Mouse (Mus musculus): ENCODE measurements around the gene Aatk.

Gene Aatk

DNA sequence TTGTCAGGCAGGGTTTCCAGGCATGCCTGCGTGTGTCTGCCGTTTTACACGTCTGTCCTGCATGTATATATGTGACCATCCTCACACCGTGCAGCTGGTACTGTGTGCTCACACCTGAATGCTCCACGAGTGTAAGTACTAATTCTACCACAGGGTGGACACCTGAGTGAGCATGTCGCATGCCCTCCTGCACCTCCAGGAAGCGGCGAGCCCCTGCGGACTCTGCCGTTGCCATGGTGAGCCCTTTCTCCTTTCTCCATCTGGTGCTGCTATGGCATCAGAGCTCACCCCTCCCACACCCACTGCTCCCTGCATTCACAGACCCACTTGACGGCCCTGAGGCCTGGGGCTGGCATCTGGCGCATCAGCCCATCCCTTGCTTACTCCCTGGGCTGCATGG lies 24.1 kb downstream of the Aatk start:
- no peak for DNase-seq (ENCODE audit: low read depth)

DNA sequence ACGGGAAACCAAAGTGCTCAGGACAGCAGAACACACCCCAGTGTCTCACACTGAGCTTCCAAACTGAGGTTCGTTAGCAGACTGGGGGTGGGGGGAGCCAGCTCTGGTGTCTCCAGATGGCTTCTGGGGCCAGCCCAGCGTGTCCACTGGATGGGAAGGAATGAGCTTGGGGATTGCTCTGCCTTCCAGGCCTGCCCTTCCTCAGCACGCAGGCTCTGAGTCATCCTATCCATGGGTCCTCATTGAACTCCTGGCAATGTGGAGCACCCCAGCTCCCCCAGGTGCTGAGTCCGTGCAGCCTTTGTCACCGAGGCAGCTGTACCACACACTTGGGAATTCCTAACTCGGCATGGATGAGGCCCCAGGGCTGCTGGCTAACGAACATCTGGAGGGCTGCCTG lies 24.8 kb downstream of the Aatk start:
- DNase-seq (ENCODE audit: low read depth), result no peak

DNA sequence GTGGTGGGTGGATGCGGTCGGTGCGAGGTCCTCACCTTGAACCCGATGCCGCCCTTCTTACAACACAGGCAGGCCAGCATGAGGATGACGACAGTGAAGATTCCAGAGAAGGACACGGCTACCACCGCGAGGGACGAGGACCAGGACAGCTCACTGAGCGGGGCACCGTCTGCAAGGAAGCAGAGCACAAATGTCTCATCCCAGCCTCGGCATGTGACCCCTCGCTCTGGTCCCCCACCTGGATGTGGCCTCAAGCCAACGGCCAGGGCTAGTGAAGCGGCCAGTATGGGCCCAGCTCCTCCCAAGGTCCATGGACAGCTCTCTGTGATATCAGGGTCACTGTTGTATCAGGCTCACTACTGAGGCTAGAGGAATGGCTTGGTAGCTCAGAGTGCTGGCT lies 25.6 kb downstream of the Aatk start:
- DNase-seq (ENCODE audit: low read depth), result no peak

DNA sequence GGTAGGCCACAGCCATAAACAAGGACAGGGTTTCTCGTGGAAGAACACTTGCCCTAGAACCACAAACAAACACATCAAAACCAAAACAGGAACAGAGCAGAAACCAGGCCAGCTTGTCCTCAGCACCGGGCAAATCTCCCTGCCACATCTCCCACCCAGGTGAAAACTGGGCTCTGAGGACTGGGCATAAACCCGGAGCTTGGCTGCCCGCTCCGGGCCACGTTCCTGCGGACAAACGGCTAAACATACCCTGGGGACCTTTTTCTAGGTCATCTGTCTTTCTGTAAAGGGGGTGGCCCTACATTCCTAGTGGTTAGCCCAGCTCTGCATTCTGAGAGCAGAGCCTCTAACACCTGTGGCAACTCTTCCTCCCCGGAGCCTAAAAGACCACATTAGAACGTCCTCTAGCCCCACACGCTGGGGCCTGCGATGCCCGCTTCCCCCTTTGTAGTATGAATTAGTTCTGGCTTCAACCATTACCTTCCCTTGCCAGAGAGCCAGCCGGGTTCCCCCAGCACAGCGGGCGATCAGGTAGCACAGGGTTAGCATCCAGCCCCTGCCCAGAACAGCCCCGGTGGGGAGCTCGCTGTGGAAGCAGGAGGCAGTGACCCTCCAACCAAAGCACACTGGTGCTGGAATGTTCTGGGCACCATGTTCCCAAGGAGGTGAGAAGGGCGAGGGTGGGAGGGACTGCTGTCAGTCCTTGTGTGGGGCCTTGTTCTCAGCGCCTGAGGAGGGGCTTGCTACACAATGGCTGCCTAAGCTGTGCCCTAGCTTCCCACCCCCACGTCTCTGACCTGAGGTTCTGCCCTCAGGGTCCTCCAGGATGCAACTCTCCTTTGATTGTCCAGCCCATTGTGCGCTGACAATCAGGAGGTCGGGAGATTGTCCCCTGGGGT lies 27.2 kb downstream of the Aatk start:
- no peak for DNase-seq (ENCODE audit: low read depth)

DNA sequence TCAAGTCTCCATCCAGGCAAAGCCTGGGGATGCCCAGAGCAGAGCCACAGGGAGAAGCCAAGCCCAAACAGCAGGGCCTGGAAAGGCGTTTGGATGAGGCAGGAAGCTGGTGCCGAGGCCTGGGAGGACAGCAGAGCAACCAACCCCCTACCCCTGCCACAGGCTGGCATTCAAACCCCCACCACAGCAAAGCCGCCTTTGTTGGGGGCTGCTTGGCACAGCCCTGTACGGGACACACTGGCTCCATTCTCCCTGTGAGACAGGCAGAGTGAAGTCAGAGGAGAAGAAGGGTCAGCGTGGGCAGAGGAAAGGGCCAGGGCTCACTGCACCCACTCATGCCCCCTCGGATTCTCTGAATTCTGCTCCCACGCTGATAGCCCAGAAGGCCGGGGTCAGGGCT lies 30.0 kb downstream of the Aatk start:
- no peak for DNase-seq (ENCODE audit: low read depth)

DNA sequence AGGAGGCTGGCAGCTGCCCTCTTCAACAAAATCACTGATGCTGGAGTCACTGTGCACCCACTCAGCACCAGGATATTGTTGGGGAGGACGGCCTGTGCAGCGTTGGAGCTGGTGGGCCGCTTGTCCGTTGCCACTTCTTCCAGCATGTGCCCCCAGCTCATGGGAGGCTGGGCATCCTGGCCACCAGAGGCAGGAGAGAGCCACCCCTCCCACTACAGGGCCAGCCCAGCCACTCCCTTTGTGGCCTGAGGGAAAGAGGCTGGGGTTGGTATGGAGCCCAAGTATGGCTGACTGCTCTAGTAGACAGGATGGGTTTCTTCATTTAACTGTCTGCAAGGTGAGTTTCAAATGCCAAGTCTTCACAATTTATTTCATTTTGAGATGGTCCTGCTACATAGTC lies 32.2 kb downstream of the Aatk start:
- no peak for DNase-seq (ENCODE audit: low read depth)

DNA sequence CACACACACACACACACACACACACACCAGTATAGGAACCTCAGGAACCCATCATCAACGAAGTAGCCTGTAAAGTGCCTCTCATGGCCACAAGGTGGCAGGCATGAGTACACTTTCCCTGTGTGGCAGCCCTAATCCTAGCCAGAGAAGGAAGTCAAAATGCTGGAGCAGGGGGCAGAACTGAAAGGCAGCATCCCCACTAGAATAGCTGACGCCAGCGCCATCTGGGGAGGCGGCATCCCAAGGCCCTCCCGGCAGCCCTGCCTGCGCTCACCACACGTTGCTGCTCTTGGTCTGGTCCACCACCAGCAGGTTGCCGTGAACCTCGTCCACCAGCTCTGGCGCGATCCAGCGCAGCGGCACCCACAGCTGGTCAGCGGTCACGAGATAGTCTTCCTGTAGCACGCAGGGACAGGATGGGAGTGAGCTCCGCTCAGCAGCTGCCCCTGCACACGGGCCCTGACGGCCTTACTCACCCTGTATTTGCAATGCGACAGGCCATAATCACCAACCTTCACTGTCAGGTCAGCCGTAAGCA lies 33.7 kb downstream of the Aatk start:
- peak; percentile 85 for DNase-seq (ENCODE audit: low read depth)

DNA sequence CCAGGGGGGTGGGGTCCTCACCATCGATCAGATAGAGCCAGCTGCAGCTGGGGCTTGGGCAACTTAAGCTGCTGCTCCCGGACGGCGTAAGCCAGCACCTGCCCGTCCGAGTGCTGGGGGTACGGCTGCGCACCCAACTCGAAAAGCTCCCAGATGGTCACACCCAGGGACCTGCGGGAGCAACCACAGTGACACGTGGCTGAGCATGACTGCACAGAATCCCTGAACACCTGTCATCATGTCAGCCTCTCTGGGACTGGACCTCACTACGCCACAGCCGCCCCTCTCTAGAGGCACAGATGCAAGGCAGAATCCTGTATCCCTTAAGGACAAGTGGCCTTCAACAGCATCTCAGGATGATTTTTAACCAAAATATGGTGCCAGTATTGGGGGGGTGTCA lies 34.3 kb downstream of the Aatk start:
- DNase-seq (ENCODE audit: low read depth), result no peak

DNA sequence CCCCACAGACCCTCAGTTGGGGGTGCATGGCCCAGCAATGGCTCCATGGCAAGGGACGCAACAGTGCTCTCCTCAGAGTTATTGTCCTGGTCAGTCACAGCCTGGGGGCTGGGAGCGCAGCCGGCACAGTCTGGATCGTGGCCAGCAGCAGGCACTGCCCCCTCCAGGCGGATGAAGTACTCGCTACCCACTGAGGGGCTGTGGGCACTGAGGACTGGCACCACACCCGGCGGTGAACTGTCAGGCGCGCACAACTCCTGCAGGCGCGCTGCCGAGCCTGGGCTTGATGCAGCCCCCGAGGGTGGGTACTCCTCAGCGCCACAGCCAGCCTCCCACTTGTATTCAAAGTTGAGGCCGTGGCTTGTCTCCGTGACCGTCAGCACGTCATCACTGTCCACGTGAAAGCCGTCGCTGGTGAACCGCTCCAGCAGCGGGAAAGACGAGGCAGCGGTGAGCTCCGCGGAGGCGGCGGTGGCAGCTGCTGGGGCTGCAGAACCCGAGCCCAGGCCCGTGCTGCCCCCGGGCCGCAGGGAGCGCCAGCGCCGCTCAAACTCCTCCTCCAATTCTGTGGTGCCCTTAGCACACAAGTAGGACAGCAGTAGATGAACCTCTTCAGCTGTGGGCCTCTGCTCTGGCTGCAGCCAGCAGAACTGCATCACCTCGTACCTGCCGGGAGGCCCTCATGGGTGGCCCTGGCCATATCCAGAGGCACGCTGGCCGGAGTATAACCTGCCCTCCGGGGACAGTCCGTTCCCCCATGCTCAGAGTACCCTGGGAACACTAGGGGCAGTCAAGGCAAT lies 35.0 kb downstream of the Aatk start:
- no peak for DNase-seq (ENCODE audit: low read depth)

DNA sequence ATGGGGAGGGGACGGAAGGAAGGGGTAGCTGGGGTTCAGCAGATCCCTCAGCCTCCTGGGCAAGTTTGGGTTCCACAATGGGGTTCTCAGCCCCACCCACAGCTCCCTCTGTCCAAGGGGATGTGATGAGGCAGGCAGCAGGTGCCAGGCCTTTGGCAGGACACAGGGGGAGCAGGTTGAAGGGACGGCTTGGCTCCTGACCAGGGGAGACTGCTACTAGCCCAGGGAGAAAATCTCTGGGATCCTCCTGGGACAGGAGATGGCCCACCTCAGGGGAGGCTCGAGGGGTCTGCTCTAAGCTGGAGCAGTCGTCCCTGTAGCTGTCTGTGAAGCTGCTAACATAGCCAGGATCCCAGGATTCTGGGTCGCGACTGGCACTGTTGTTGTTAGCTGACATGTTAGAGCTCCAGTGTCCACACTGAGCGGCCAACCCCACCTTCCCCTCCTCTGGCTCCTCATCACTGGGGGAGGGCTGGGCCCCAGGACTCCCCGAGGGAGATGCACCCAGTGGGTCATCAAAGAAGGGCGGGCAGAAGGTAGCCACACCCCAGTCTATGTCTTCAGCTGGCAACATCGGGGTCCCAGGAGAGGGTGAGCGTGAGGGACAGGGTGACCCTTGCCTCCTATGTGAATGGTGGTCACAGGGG lies 35.7 kb downstream of the Aatk start:
- DNase-seq (ENCODE audit: low read depth), result no peak

DNA sequence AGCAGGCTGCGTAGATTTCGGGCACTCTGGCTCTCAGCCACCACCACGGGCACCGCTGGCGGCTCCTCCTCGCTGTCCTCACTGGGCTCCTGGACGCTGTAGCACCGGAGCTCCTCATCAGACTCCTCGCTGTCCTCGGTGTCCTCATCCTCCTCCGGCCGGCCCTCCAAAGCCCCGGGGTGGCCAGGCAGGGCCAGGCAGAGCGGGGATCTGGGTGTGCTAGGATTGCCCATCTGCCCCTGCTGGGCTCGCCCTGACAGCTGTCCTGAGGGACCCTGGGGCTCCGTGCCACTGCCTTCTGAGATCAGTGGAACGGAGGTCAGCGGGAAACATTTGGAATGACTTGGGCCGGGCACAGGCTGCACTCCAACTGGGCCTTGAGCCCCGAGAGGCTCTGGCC lies 37.0 kb downstream of the Aatk start:
- no peak for DNase-seq (ENCODE audit: low read depth)

DNA sequence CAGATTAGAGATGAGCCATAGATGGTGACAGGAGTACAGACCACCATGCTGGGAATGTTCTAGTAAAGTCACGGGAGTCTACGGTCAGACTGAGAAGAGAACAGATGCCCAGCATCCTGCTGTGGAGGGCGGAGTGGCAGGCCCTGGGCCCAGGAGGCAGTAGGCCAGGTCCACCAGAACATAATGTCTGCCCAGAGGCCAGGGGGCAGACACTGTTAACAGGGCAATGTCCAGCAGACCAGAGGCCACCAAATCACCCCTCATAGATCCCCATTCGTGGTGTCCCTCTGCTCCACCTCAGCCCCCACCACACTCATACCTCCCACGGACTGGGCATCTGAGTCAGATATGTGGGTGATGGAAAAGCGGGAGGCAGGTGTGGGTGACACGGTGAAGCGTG lies 38.0 kb downstream of the Aatk start:
- DNase-seq (ENCODE audit: low read depth), result no peak

DNA sequence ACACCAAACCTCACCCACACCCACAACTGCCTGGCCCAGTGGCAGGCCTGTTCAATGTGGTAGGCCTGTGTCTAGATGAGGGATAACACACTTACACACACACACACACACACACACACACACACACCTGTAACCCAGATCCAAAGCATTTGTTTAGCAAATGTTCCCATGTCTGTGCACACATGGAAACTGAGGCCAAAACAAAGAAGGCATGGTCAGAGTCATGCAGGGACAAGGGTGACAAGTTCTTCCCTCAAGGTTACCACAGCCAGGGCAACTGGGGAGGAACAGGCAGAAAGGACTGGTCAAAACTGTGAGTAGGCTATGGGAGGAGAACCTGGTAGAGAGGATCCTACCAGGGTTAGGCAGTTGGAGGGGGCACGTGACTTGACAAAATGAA lies 38.5 kb downstream of the Aatk start:
- DNase-seq (ENCODE audit: low read depth), result no peak

DNA sequence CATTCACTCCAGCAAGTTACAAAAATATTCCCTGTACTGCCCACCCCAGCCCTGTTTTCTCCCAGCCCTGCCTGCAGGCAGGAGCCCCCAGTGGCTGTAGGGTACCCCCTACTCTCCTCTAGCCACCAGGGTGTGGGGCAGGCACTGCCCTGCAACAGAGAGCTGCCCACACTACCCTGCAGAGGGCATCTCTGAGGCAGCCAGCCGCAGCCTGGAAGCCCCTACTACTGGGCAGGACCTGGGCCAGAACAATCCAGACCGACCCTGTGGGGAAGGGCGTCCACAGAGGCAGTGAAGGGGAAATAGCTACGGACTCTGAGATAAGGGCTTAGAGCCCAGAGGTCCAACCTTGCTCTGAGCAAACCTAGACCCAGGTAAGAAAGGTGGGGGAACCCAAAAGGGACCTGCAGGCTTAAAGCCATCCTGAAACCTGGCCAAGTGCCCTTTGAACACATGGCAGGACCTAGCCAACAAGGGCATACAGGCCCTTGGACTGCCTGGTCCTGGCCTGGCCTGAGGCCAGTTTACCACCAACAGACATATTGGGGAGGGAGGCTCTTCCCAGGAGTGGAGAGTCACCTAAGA lies 39.4 kb downstream of the Aatk start:
- no peak for DNase-seq (ENCODE audit: low read depth)

DNA sequence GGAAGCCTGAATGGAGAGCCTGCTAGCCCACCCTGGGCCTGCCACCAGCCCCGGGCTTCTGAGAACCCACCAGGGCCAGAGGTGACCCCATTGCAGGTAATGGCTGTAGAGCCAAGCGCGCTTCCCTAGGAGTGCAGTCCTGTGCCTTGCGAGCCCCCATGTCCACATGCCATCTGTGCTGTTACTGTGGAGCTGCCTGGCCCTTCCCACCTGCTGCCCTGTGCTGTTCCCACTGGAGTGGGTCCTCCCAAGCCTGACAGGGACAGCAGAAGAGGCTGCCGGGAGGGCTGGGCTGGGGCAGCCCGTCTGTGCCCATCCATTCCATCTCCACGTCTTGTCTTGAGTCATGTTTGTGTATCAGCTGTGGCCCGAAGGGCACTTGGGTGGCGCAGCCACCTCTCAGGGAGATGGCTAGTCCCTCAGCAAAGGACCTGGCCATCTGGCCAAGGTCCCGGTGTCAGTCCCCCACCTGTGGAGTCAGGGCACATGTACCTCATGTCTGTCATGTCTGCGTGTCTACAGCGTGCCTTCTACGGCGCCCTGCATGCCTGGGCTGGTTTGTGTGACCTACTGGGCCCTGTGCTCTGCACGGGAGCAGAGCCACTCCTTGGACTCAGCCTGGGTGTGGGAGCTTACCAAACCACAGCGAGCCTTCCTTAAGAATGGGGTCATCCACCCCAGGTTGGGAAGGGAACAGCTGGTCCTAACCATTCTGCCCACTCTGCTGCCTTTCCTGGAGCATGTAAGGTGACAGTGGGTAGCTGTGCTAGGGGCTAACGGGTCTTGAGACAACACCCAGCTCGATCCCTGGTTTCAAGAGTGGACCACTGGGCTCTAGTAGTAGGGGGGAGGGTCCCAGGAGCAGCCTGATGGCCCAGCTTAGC lies 41.3 kb downstream of the Aatk start:
- no peak for DNase-seq (ENCODE audit: low read depth)

DNA sequence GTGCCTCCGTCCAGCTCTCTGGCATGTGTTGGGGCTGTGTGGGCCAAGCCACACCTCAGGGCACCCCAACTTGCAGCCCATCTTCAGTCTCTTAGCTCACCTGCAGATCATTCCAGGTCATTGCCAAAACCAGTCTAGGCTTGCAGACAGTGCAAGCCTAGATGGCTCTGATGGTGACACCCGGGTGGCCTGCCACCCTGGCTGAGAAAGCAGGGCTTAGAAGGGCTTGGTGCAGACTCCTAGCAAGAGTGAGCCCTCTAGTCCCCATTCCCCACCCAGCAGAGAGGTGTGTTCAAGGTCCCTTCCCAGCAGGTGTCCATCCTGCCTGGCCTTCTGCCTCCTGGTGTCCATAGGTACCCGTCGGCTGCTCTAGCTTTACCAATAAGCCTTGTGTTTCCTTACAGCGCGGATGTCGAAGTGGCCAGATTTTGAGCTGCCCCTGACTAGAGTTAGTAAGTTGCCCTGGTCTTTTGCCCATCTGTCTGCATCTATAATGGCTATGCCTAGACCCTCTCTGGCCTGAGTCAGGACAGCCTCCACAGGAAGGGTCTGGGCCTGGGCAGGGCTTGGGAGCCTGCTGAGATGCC lies 44.2 kb downstream of the Aatk start:
- DNase-seq (ENCODE audit: low read depth), result no peak

DNA sequence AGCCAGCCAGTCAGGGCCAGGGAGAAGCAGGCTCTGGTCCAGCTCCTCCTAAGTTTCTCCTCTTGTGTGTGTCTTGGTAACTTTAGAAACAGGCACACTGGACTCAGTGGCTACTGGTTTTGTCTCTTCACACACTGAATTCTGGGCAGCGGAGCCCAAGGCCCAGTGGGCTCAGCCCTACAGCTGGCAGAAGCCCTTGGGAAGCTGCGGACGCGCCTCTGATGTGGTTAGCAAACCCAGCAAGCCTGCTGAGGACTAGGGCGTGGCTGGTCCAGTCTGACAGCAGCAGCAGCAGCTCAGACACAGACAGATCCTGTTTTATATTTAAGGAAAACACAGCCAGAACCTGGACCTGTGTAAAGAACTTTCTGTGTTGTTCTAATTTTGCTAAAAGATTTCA lies 44.9 kb downstream of the Aatk start:
- no peak for DNase-seq (ENCODE audit: low read depth)

DNA sequence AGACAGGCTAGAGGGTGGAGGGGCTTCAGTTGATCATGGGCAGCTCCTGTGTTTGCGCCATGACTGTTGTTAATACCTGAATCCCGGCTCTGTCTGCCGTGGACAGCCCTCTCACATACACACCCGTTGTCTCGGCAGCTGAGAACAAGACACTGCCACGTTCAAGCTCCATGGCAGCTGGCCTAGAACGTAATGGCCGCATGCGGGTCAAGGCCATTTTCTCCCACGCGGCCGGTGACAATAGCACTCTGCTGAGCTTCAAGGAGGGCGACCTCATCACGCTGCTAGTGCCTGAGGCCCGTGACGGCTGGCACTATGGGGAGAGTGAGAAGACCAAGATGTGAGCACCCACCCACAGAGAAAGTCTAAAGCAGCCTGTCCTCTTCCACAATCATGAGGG lies 49.6 kb downstream of the Aatk start:
- DNase-seq (ENCODE audit: low read depth), result no peak

DNA sequence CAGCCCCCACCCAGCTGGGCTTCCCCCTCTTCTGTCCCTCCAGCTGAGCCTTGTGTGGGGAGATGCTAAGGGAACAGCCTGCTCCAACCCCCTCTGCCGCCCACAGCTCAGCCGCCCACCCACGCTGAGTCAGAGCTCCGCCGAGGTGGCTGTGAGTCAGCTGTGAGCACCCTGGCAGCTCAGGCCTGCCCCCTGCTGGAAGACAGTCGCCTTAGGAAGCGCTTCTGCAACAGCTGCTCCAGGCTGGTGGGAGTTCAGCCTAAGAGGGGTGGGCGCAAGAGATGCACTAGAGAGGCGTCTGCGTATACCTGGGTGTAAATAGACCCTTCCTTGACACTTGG lies 55.7 kb downstream of the Aatk start:
- peak; percentile 86 for DNase-seq (ENCODE audit: low read depth)

DNA sequence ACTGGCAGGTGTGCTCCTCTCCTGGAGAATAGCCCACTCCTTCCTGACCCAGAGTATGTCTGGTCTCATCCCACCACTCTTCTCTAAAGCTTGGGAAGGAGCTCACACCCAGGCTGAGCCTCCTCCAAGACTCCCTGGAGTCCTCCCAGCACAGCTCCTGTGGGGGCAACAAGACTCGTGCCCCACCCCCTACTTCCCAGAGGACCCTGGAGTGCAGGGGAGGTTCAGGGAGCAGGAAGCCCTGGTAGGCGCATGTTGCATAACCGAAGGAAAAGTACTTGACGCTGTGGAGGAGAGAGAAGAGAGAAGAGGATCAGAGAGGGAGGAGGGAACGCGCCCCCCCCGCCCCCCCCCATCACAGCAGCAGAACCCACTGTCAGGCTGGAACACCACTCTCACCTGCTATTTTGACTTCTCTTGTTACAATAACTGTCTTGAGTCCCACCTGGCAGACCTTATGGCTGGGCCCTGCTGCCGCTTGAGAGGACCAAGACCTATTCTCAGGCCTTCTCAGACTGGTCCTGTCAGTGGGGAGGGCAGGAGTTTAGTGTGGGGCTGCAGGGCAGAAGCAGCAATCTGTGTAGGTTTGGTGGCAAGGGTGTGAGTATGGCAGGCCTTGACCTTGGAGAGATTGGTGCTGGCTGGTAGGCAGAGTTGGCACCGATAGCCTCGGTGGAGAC lies 56.2 kb downstream of the Aatk start:
- no peak for DNase-seq (ENCODE audit: low read depth)

All from 416B (cell line).